Mouse (Mus musculus) spleen, adult 2 months (tissue): Measurements from ENCODE around the gene Traf4. TPM values are rescaled to one million over a fixed set of nuclear protein-coding genes. Genes with fewer than 3 reads are reported as not detected.

Source experiments
- DNase-seq, 2 experiments: peaks; one replicate each; pipeline versions ENCODE4 v3.0.0 to v3.0.0-alpha.2; 2012 to 2021; ENCODE audit warnings: low spot score in 2 of 2, low read depth in 1 of 2
- H3K27ac ChIP-seq: fragments of 200-500 bp; 2 replicates; pipeline ENCODE4 v1.5.1; 2012; ENCODE audit warnings: low read length, inconsistent platforms; ENCODE audit not compliant: insufficient read depth
- H3K27me3 ChIP-seq: fragments of 200-500 bp; 2 replicates; pipeline ENCODE4 v1.6.1; 2012; ENCODE audit warnings: mild to moderate bottlenecking, moderate library complexity, low read length, inconsistent platforms; ENCODE audit not compliant: control insufficient read depth, insufficient read depth
- H3K36me3 ChIP-seq: fragments of 200-500 bp; 2 replicates; pipeline ENCODE4 v1.6.1; 2012; ENCODE audit warnings: mild to moderate bottlenecking, low read length, inconsistent platforms; ENCODE audit not compliant: control insufficient read depth, insufficient read depth
- H3K4me1 ChIP-seq: fragments of 200-500 bp; 2 replicates; pipeline ENCODE4 v1.6.1; 2011; ENCODE audit warnings: inconsistent platforms; ENCODE audit not compliant: control insufficient read depth, insufficient read depth, insufficient read length
- H3K4me3 ChIP-seq: fragments of 200-500 bp; 2 replicates; pipeline ENCODE4 v1.5.1; 2011; ENCODE audit warnings: mild to moderate bottlenecking, inconsistent platforms; ENCODE audit not compliant: insufficient read depth, insufficient read length; ENCODE audit errors: extremely low read depth
- CTCF ChIP-seq: fragments of 200-500 bp; IDR thresholded peaks from 2 replicates; pipeline ENCODE4 v1.5.1; 2011; ENCODE audit warnings: mild to moderate bottlenecking, inconsistent platforms; ENCODE audit not compliant: insufficient read depth, insufficient read length, insufficient replicate concordance; ENCODE audit errors: extremely low read depth
- POLR2A ChIP-seq: fragments of 200-500 bp; IDR thresholded peaks from 2 replicates; pipeline ENCODE4 v1.6.1; 2011; ENCODE audit warnings: low read depth, low read length, inconsistent platforms
- WGBS: fragments of 180-500 bp; shearing (Covaris S2); methylation state at CpG from one replicate; pipeline ENCODE4 v1.1.7; 2018; 5-methylcytosine and 5-hydroxymethylcytosine counted together
- polyA plus RNA-seq: library from polyadenylated mRNA; depleted of rRNA; stranded (reverse); fragments of >200 nt; gene quantifications from 2 replicates; pipeline ENCODE4 v1.2.3, GENCODE M21; 2012; rRNA removed

Traf4 gene
- polyA plus RNA-seq, 1 experiment = 43.4 TPM

- H3K4me3 ChIP-seq = no peak overlapping the region
- no peaks in the 10 kb centered on the region for H3K36me3 ChIP-seq
- no peak overlapping the region for H3K27ac ChIP-seq
- peaks cover 6% of the 10 kb centered on the region for H3K4me1 ChIP-seq
- no peak for TF ChIP-seq POLR2A
- TF ChIP-seq CTCF = no peak
- no peaks in the 10 kb centered on the region for H3K27me3 ChIP-seq
- DNase-seq = no peak
Observed at GRCm38 (mm10) chr11:78118467-78118866, 46.9 kb downstream of the Traf4 start.

GRCm38 (mm10) chr11:78116146-78116410 is 49.3 kb downstream of the Traf4 start:
- no peaks in the 10 kb centered on the region for H3K36me3 ChIP-seq
- no peak for DNase-seq
- H3K27ac ChIP-seq = no peak overlapping the region
- TF ChIP-seq CTCF = no peak
- no peak for TF ChIP-seq POLR2A
- peaks cover 6% of the 10 kb centered on the region for H3K4me1 ChIP-seq
- no peaks in the 10 kb centered on the region for H3K27me3 ChIP-seq
- 27% methylated on average over 5 of the region's 5 CpGs for WGBS
- H3K4me3 ChIP-seq = no peak overlapping the region; the same call in 1 of the 2 replicates

GRCm38 (mm10) chr11:78115367-78116145 is 49.8 kb downstream of the Traf4 start:
- Histone ChIP-seq H3K27ac (no peak overlapping the region; the same call in 1 of the 2 replicates), H3K4me1 (peaks cover 6% of the 10 kb centered on the region), H3K4me3 (peak overlapping the region; percentile 65), H3K27me3 (no peaks in the 10 kb centered on the region), H3K36me3 (no peaks in the 10 kb centered on the region)
- TF ChIP-seq POLR2A (no peak), CTCF (no peak)
- DNase-seq = peak in 1 of 2 experiments; percentile 59
- 1% methylated on average over 37 of the region's 37 CpGs for WGBS

- no peaks in the 10 kb centered on the region for H3K27me3 ChIP-seq
- H3K4me3 ChIP-seq = peak overlapping the region; percentile 65; the same call in 1 of the 2 replicates
- H3K36me3 ChIP-seq = no peaks in the 10 kb centered on the region
- TF ChIP-seq POLR2A (no peak), CTCF (no peak)
- 24% methylated on average over 19 of the region's 19 CpGs for WGBS
- no peak for DNase-seq
- no peak overlapping the region; the same call in 1 of the 2 replicates for H3K27ac ChIP-seq
- H3K4me1 ChIP-seq = peaks cover 6% of the 10 kb centered on the region
Observed at GRCm38 (mm10) chr11:78114676-78115366, 50.6 kb downstream of the Traf4 start.

GRCm38 (mm10) chr11:78113616-78114015 is 51.8 kb downstream of the Traf4 start:
- Histone ChIP-seq H3K27ac (no peak overlapping the region), H3K4me3 (no peak overlapping the region), H3K36me3 (no peaks in the 10 kb centered on the region), H3K4me1 (peaks cover 6% of the 10 kb centered on the region), H3K27me3 (no peaks in the 10 kb centered on the region)
- no peak for TF ChIP-seq POLR2A
- no peak for TF ChIP-seq CTCF
- WGBS = 90% methylated on average over 2 of the region's 2 CpGs
- no peak for DNase-seq

Other genes starting within 250 kb of the Traf4 start
- gene Sez6, start 234.8 kb downstream of the Traf4 start, polyA plus RNA-seq = 0.02 TPM in 1 of 2 replicates, not detected in the other
- 65.4 and 74.9 TPM in 2 replicates for gene Phf12, start 182.8 kb downstream of the Traf4 start, polyA plus RNA-seq
- 3.1 and 3.9 TPM in 2 replicates for gene Dhrs13, start 133.3 kb downstream of the Traf4 start, polyA plus RNA-seq
- gene Flot2, start 127.7 kb downstream of the Traf4 start, polyA plus RNA-seq = 36.6 and 39.1 TPM in 2 replicates
- 21.4 and 27.0 TPM in 2 replicates for gene Eral1, start 85.2 kb downstream of the Traf4 start, polyA plus RNA-seq
- 12.5 and 15.2 TPM in 2 replicates for gene Fam222b, start 70.9 kb downstream of the Traf4 start, polyA plus RNA-seq
- 17.6 and 20.4 TPM in 2 replicates for gene Nek8, start 11.1 kb upstream of the Traf4 start, polyA plus RNA-seq
- gene Tlcd1, start 11.1 kb upstream of the Traf4 start, polyA plus RNA-seq = 10.4 and 16.9 TPM in 2 replicates
- 126 and 169 TPM in 2 replicates for gene Rpl23a, start 18.0 kb upstream of the Traf4 start, polyA plus RNA-seq
- 10.8 and 15.6 TPM in 2 replicates for gene Rab34, start 22.8 kb upstream of the Traf4 start, polyA plus RNA-seq
- 0.19 and 0.20 TPM in 2 replicates for gene Proca1, start 27.8 kb upstream of the Traf4 start, polyA plus RNA-seq
- 59.1 and 60.7 TPM in 2 replicates for gene Sdf2, start 80.2 kb upstream of the Traf4 start, polyA plus RNA-seq
- gene Supt6, start 80.4 kb upstream of the Traf4 start, polyA plus RNA-seq = 20.2 and 20.6 TPM in 2 replicates
- gene 2610507B11Rik, start 96.2 kb upstream of the Traf4 start, polyA plus RNA-seq = 41.4 and 46.3 TPM in 2 replicates
- 0.22 and 0.32 TPM in 2 replicates for gene BC030499, start 125.3 kb upstream of the Traf4 start, polyA plus RNA-seq
- gene Spag5, start 135.9 kb upstream of the Traf4 start, polyA plus RNA-seq = 7.2 and 10.2 TPM in 2 replicates
- 3.6 and 4.4 TPM in 2 replicates for gene Aldoc, start 157.4 kb upstream of the Traf4 start, polyA plus RNA-seq
- 66.7 and 81.9 TPM in 2 replicates for gene Pigs, start 162.8 kb upstream of the Traf4 start, polyA plus RNA-seq
- gene Unc119, start 177.9 kb upstream of the Traf4 start, polyA plus RNA-seq = 66.6 and 81.6 TPM in 2 replicates
- not detected in 2 replicates for gene Foxn1, start 221.0 kb upstream of the Traf4 start, polyA plus RNA-seq